Mouse (Mus musculus): ENCODE measurements around the gene Cct7.

Cct7 gene

DNA sequence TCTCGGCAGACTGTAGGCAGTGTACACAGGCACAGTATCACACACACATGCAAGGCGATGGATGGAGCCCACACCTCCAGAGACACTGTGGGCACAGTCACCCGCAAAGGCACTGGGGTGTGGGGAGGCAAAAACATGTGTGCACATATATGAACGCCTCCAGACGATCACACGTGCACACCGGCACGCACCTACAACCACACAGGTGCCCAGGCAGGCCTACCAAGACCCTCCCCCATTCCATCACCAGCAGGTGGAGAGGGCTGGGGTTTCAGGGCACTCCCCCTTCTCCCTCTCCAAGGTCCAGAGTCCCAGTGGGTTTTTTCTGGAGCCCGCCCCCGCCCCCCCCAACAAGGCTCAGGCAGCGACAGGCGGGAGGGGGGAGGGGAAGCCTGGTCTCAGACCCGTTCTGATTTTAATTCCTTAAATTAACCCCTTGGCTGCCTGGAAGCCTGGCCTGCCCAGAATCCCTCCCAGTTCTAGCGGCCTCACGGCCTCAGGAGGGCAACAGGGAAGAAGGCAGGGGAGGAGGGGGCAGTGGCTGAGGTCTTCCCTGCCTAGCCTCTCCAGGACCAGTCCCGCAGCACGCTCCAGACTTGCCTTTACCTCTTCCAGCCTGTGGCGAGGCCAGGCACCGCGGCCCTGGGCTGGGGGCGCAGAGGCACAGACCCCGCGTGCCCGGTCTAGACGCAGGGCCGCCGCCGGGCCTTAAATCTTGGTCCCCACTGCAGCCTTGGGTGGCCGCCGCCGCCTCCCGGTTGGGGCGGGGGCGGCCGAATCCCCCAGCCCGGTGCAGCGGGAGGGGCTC lies 51.0 kb downstream of the Cct7 start:
- DNase-seq (ENCODE audit: low read depth, low spot score), result no peak

DNA sequence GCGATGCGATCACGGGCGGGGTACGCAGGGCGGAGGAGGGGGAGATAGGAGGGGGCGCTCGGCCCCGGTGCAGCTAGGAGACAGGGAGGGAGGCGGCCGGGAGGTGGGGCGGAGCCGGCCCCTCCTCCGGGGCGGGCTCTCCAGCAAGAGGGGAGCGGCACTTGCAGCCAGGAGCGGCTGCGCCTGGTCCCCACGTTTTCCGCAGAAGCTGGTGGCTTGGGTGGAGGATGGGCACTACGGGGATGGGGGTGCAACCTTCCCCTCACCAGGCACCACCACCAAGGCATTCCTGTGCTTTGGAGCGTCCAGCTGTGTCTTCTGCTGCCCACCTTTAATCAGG lies 51.6 kb downstream of the Cct7 start, which contains the start of gene Fbxo41:
Gene Fbxo41, minus strand, starts transcription at position 84 of the 340 bp plus-strand sequence.
- no peak for DNase-seq (ENCODE audit: low read depth, low spot score)

DNA sequence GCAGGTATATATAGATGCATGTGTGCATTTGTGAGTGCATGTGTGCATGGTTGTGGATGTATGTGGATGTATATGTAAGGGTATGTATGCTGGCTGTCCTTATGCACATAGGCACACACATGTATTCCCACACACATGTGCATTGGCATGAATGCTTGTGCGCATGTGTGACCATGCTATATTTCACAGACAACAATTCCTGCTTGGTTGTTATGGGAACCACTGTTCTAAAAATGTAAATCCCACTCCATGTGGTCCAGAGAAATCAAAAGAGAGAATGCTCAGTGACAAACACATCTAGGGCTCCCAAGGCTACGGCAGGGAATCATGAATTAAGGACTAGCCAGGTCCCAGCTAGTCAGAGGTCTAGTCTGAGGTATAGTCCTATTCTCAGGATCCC lies 53.6 kb downstream of the Cct7 start:
- DNase-seq (ENCODE audit: low read depth, low spot score), result no peak

DNA sequence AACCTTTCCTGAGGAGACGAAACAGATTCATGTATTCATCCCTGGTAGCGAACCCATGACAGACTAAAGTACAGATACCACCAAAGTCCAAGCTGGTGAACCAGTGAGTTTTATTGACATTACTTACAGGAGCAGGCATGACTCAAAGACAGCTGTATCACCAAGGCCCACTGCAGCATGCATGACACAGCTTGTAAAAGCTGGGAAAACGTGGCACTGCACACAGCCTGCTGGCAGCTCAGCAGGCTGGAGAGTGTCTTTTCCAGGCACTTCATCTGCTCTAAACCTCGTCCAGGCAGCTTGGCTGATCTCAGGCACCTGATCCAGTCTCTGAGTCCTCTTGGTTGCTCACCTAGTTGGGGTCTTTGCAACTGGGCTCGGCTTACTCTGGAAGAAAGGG lies 57.3 kb downstream of the Cct7 start:
- no peak for DNase-seq (ENCODE audit: low read depth, low spot score)

DNA sequence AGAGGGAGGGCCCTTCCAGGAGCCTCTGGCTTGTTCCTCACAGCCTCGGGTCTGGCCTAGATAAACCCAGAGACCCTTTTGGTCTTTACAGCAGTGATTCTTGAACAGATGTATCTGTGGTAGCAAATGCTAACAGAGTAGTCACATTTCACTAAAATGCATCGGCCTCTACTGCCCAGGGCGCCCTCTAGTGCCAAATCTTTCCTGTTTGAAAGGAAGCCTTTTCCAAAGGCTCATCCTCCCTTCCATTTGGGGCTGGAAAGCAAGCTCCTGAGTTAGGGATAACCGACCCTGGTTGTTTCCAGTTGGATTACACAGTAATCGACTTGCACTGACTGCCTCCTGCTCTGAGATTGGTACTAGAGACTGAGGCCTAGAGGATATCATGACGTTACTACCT lies 59.2 kb downstream of the Cct7 start:
- DNase-seq (ENCODE audit: low read depth, low spot score), result peak; percentile 44

DNA sequence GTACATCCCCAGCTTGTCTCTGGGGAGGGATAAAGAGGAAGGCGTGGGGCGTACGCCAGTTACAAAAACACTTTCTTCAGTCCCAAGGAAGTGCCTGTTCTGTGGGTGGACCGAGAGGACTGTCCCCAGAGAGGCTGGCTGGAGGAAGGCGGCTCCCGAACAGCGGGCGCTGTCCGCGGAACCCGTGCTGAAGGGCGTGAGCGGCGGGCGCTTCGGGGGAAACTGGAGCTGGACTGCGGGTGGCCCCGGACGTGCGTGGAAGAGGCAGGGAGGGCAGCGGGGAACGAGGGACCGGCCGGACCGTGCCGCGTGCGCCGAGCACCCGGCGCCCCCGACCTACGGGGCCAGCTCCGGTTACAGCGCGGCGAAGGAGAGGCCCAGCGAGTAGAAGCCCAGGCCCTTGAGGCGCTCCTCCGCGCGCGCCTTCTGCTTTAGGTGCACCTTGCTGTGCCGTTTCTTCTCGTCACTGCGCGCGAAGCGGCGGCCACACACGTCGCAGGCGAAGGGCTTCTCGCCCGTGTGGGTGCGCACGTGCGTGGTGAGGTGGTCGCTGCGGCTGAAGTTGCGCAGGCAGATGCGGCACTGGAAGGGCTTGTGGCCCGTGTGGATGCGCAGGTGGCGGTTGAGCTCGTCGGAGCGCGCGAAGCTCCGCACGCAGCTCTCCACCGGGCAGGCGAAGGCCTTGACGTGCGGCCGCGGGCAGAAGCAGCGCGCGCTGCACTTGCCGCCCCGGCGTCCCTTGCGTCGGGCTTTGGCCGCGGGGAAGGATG lies 60.2 kb downstream of the Cct7 start:
- DNase-seq (ENCODE audit: low read depth, low spot score), result no peak

DNA sequence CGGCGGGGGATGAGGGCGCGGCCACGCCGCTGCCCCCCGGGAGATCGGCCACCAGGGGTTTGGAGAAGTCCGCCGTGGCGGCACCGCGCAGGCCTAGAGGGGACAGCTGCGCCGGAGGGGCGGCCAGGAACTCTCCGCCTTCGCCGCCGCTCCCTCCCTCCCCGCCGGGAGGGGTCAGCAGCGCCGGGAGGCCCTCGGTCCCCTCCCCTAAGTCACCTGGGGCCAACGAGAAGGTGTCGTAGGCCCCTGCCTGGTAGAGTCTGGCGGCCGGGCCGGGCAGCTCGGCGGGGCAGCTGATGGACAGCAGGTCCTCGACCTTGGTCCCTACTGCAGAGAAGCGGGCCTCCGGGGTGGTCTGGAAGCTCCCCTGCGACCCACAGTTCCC lies 60.7 kb downstream of the Cct7 start:
- no peak for DNase-seq (ENCODE audit: low read depth, low spot score)

DNA sequence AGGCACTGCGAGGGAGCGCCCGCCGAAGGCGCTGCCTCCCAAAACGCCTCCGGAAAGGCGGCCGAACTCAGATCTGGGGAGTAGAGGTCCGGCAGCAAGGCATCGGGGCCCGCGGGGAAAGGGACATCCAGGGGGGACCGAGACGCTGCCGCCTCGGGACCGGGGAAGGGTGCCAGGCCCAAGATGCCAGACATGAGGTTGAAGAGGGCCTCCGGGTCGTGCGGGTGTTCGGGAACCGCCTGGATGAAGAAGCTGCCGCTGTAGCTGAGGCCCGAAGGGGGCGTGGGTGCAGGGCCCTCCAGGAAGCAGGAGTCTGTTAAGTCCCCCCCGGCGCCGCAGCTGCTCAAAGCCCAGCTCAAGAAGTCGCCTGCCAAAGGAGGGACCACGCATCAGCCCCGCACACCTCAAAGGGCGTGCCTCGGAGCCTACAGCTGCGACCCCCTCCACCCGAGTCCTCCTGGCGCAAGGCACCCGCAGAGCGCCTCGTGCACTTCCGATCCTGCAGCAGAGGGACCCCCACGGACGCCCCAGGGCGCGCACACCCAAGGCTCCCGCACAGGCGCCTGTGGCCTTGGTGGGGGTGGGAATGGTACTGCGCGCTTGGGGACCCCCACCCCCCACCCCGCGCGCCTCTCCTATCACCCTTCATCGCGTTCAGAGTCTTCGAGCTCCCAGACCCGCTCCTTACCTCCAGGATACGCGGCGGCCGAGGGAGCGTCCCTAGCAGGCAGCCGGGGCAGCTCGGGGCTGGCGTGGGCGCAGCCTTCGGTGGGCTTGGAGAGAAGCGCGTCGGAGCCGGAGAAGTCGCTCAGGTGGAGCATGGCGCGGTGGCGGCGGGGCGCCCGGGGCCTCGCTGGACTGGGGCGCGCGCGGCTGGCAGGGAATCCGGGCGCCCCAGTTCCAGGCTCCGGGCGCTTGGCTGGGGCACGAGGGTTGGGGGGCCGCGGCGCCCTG lies 61.5 kb downstream of the Cct7 start:
- DNase-seq (ENCODE audit: low read depth, low spot score), result no peak

DNA sequence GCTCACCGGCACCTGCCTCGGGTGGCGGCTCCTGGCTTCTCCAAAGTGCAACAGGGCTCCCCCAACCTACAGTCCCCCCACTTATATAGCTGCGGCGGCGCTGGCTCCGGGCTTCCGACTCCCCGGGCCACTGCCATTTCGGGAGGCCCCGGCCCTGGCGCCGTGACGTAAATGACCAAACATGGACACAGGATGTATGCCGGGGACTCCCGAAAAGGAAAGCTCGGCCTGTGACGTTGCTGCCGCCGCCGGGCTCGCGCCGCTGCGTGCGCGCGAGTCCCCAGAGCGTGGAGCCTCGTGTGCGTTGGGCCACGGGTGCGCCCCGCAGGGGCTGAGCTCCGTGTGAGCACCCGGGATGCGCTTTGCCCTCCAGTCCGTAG lies 62.2 kb downstream of the Cct7 start, which contains the start of gene Egr4:
Gene Egr4, minus strand, starts transcription at position 59 of the 380 bp plus-strand sequence.
- DNase-seq (ENCODE audit: low read depth, low spot score), result peak; percentile 41

DNA sequence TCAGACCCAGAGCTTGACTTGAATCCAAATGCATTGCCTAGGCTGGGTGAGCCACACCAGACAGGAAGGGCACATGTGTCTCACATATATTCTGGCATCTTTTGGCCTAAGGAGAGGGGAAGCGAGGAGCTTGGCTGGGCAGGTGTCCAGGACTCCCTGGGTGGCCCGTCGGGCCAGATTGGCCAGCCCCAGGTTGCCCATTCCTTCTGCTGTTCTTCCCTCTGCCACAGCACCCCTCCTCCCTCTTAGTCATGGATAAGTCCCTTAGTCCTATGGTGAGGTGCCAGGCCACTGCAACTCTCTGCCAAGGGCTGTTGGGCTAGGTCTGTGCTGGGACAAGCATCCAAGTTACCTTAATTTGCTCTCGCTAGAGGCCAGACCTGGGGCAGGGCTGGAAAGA lies 64.6 kb downstream of the Cct7 start:
- no peak for DNase-seq (ENCODE audit: low read depth, low spot score)

All from retina, postnatal 7 days (tissue).